ENCODE assay signal across 8 mouse cellular contexts in the genomic region with DNA sequence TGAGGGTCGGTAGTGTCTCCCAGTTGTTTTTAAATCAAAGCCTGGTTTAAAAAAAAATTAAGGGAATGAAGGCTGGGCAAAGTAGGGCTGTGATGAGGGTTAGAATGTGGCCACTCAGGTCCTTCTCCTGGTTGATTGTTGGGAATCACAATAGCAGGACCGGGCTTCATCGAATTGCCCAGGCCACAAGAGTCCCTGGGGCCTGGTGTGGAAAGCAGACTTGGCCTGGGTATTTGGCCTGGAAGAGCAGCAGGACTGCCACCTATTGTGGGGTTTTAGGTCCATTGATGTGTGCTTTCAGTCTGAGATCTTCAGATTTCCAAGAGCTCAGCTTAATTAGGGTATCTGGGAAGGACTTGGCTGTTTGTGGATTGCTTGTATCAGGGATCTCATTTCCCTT. TPM values are rescaled to one million over a fixed set of nuclear protein-coding genes. Genes with fewer than 3 reads are reported as not detected.
DNase-seq lines count a peak whose midpoint lies in the region; ATAC-seq and TF ChIP-seq lines count a peak whose summit lies in the region.

No protein-coding gene starts in this region.

- no peak for TF ChIP-seq CTCF in ES-Bruce4 (IDR thresholded peaks at IDR 0.05; ENCODE audit: low read depth, low read length)
- no peak for TF ChIP-seq CTCF in liver, postnatal 0 days (IDR thresholded peaks at IDR 0.05; ENCODE audit: low read depth)

- no peaks in the 10 kb centered on the region for H3K27me3 ChIP-seq in ES-Bruce4 (ENCODE audit: control insufficient read depth, insufficient read depth, low read length, poor library complexity, severe bottlenecking)
- no peaks in the 10 kb centered on the region for H3K27me3 ChIP-seq in forebrain, embryonic 16.5 days (replicated peaks; ENCODE audit: control insufficient read depth, insufficient read depth, low read length)
- H3K27me3 ChIP-seq in liver, postnatal 0 days (ENCODE audit: insufficient read depth, low read length): no peaks in the 10 kb centered on the region

- peak overlapping the region; percentile 65; the same call in 1 of the 2 replicates for H3K27ac ChIP-seq in ES-Bruce4 (ENCODE audit: insufficient read depth, low read length)
- no peak overlapping the region for H3K27ac ChIP-seq in forebrain, embryonic 16.5 days (ENCODE audit: low read length)
- peak overlapping the region; percentile 92 for H3K27ac ChIP-seq in liver, postnatal 0 days (ENCODE audit: low read depth)

- no peaks in the 10 kb centered on the region for H3K9me3 ChIP-seq in ES-Bruce4 (replicated peaks; ENCODE audit: control insufficient read depth, insufficient read depth, low read length, poor library complexity, severe bottlenecking)
- H3K9me3 ChIP-seq in forebrain, embryonic 16.5 days (ENCODE audit: control insufficient read depth, low read length): no peaks in the 10 kb centered on the region
- H3K9me3 ChIP-seq in liver, postnatal 0 days (ENCODE audit: low read length): no peaks in the 10 kb centered on the region

- peak overlapping the region; percentile 90 for H3K4me3 ChIP-seq in ES-Bruce4 (ENCODE audit: low read depth, low read length)
- peak overlapping the region; percentile 81 for H3K4me3 ChIP-seq in forebrain, embryonic 16.5 days (replicated peaks; ENCODE audit: low read length)
- peak overlapping the region; percentile 58 for H3K4me3 ChIP-seq in liver, postnatal 0 days (ENCODE audit: low read depth, low read length)

- no peak for TF ChIP-seq EP300 in ES-Bruce4 (IDR thresholded peaks at IDR 0.05; ENCODE audit: insufficient read depth, low read depth, low read length)
- TF ChIP-seq EP300 in liver, postnatal 0 days (IDR thresholded peaks at IDR 0.05; ENCODE audit: low read depth): no peak

- peak; percentile 95 for DNase-seq in heart, adult 11 months
- DNase-seq in heart, postnatal 25 days (ENCODE audit: low spot score): no peak
- no peak for DNase-seq in liver, postnatal 0 days
- DNase-seq in urinary bladder, postnatal 10 days (ENCODE audit: low spot score): no peak
- DNase-seq in right cerebral cortex, postnatal 4 days: no peak
- no peak for DNase-seq in cerebellum, postnatal 36 days

- peak overlapping the region; percentile 81 for H3K4me2 ChIP-seq in forebrain, embryonic 16.5 days (ENCODE audit: low read length)
- peak overlapping the region; percentile 83 for H3K4me2 ChIP-seq in liver, postnatal 0 days (ENCODE audit: low read depth, low read length)

- H3K36me3 ChIP-seq in ES-Bruce4 (ENCODE audit: control insufficient read depth, insufficient read depth, low read length, poor library complexity, severe bottlenecking): peaks cover 14% of the 10 kb centered on the region
- peaks cover 18% of the 10 kb centered on the region for H3K36me3 ChIP-seq in forebrain, embryonic 16.5 days (ENCODE audit: control insufficient read depth, insufficient read depth)
- peaks cover 16% of the 10 kb centered on the region for H3K36me3 ChIP-seq in liver, postnatal 0 days (replicated peaks; ENCODE audit: insufficient read depth, low read length)

- peak overlapping the region; percentile 91 for H3K9ac ChIP-seq in ES-Bruce4 (ENCODE audit: low read depth, poor library complexity, severe bottlenecking)
- H3K9ac ChIP-seq in forebrain, embryonic 16.5 days (replicated peaks; ENCODE audit: low read depth, low read length): peak overlapping the region; percentile 82
- peak overlapping the region; percentile 67 for H3K9ac ChIP-seq in liver, postnatal 0 days (replicated peaks)

- 15% methylated on average over 3 of the region's 3 CpGs for WGBS in forebrain, embryonic 16.5 days
- WGBS in liver, postnatal 0 days (ENCODE audit: insufficient replicate concordance): 44% methylated on average over 3 of the region's 3 CpGs

- H3K4me1 ChIP-seq in ES-Bruce4 (ENCODE audit: control insufficient read depth, insufficient read depth, low read length): no peaks in the 10 kb centered on the region
- peaks cover 33% of the 10 kb centered on the region for H3K4me1 ChIP-seq in forebrain, embryonic 16.5 days (replicated peaks; ENCODE audit: control insufficient read depth, insufficient read depth, low read length)
- peaks cover 26% of the 10 kb centered on the region for H3K4me1 ChIP-seq in liver, postnatal 0 days (ENCODE audit: insufficient read depth)

- ATAC-seq in forebrain, embryonic 16.5 days: no peak
- ATAC-seq in liver, postnatal 0 days: no peak

- TF ChIP-seq POLR2A in ES-Bruce4 (IDR thresholded peaks at IDR 0.05; ENCODE audit: insufficient read depth, low read length): no peak

- intact Hi-C loops in heart, postnatal 25 days (cut with DNase I): loop anchor here (5.0 kb wide), 1 partner anchor 45 kb away; a partner anchor contains a TSS

RNA-seq across cellular contexts. Expression of a gene that starts 10.1 kb away (rescaled TPM):
- 100 to 1,000 TPM in 1 of 2 experiments, 10 to 100 TPM in 1; 64.1 to 135 TPM for total RNA-seq in heart, postnatal 25 days (2021)
- polyA plus RNA-seq in ES-Bruce4 (2011; ENCODE audit: insufficient read depth, insufficient read length, low read depth, missing spikeins): 33.9 and 36.0 TPM in 2 replicates
- polyA plus RNA-seq in forebrain, embryonic 16.5 days (2015; fragmentation: Nextera tagmentation; extraction: Ambion mirVana): 32.7 and 33.3 TPM in 2 replicates
- 14.0 and 16.3 TPM in 2 replicates for polyA plus RNA-seq in liver, postnatal 0 days (2015; fragmentation: Nextera tagmentation; extraction: Ambion mirVana)

RNA-seq across cellular contexts. Expression of a gene that starts 46.3 kb away (rescaled TPM):
- total RNA-seq in heart, postnatal 25 days (2021): 10 to 100 TPM; 66.9 to 95.5 TPM
- polyA plus RNA-seq in ES-Bruce4 (2011; ENCODE audit: insufficient read depth, insufficient read length, low read depth, missing spikeins): 10.7 and 12.7 TPM in 2 replicates
- 19.4 and 23.8 TPM in 2 replicates for polyA plus RNA-seq in forebrain, embryonic 16.5 days (2015; fragmentation: Nextera tagmentation; extraction: Ambion mirVana)
- polyA plus RNA-seq in liver, postnatal 0 days (2015; fragmentation: Nextera tagmentation; extraction: Ambion mirVana): 10.9 and 12.3 TPM in 2 replicates

RNA-seq across cellular contexts. Expression of a gene that starts 59.4 kb away (rescaled TPM):
- 10 to 100 TPM; 29.7 to 38.0 TPM for total RNA-seq in heart, postnatal 25 days (2021)
- polyA plus RNA-seq in ES-Bruce4 (2011; ENCODE audit: insufficient read depth, insufficient read length, low read depth, missing spikeins): 150 and 172 TPM in 2 replicates
- polyA plus RNA-seq in forebrain, embryonic 16.5 days (2015; fragmentation: Nextera tagmentation; extraction: Ambion mirVana): 130 and 132 TPM in 2 replicates
- 61.5 and 63.0 TPM in 2 replicates for polyA plus RNA-seq in liver, postnatal 0 days (2015; fragmentation: Nextera tagmentation; extraction: Ambion mirVana)

RNA-seq across cellular contexts. Expression of a gene that starts 59.8 kb away (rescaled TPM):
- 1,000 to 10,000 TPM; 2,060 to 2,092 TPM for total RNA-seq in heart, postnatal 25 days (2021)
- 174 and 181 TPM in 2 replicates for polyA plus RNA-seq in ES-Bruce4 (2011; ENCODE audit: insufficient read depth, insufficient read length, low read depth, missing spikeins)
- polyA plus RNA-seq in forebrain, embryonic 16.5 days (2015; fragmentation: Nextera tagmentation; extraction: Ambion mirVana): 259 and 260 TPM in 2 replicates
- 86.7 and 87.0 TPM in 2 replicates for polyA plus RNA-seq in liver, postnatal 0 days (2015; fragmentation: Nextera tagmentation; extraction: Ambion mirVana)
